Mouse (Mus musculus): ENCODE data around the gene Fam171b. TPM values are rescaled to one million over a fixed set of nuclear protein-coding genes. Genes with fewer than 3 reads are reported as not detected.

Fam171b gene
- polyA plus RNA-seq, 1 experiment, result 0.39 TPM

DNA sequence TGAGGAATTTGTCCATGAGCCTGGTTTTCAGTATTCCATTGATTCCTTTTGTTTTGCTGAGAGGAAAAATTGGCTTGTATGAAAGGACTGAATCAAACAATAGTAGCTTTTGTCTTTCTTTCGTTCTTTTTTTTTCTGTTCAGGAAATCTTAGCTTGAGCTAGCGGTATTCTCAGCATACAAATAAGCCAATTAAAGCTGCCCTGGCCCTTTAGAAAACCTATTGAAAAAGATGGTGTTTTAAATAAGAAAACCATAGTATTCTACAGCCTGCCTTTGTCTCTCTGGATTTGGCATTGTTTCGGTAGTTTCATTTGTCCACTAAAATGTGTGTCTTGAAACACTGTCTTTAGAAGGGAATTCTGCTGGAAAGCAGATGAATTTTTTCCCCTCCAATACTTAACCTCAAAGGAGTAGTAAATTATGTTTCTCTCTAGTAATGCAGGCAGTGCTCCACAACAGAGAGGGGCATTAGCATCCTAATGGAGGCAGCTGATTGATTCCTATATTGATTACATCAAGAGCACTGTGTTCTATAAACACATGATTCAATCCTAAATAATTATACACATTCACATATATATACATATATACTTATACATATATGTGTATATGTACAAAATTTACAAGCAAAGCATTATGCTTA lies 16.6 kb downstream of the Fam171b start:
- no peak overlapping the region for H3K4me3 ChIP-seq (ENCODE audit: low read depth, low read length)
- H3K27ac ChIP-seq (ENCODE audit: insufficient read depth, low read depth, low read length), result no peak overlapping the region
- no peaks in the 10 kb centered on the region for H3K27me3 ChIP-seq (ENCODE audit: control insufficient read depth, insufficient read depth, low read length)
- TF ChIP-seq CTCF (IDR thresholded peaks at IDR 0.05; ENCODE audit: extremely low read depth, insufficient read length, insufficient replicate concordance, low read depth, low read length) (no peak), POLR2A (IDR thresholded peaks at IDR 0.05; ENCODE audit: low read depth, low read length) (no peak)
- no peaks in the 10 kb centered on the region for H3K36me3 ChIP-seq (ENCODE audit: control insufficient read depth, insufficient read depth, low read length)
- WGBS, result 80% methylated on average over 3 of the region's 3 CpGs
- no peaks in the 10 kb centered on the region for H3K4me1 ChIP-seq (ENCODE audit: control insufficient read depth, insufficient read depth, insufficient read length, low read length)

GRCm38 (mm10) chr2:83832903-83833302 lies 20.5 kb downstream of the Fam171b start:
- Histone ChIP-seq H3K4me1 (ENCODE audit: control insufficient read depth, insufficient read depth, insufficient read length, low read length) (no peaks in the 10 kb centered on the region), H3K36me3 (ENCODE audit: control insufficient read depth, insufficient read depth, low read length) (no peaks in the 10 kb centered on the region), H3K27me3 (ENCODE audit: control insufficient read depth, insufficient read depth, low read length) (no peaks in the 10 kb centered on the region), H3K4me3 (ENCODE audit: low read depth, low read length) (no peak overlapping the region), H3K27ac (ENCODE audit: insufficient read depth, low read depth, low read length) (no peak overlapping the region)
- TF ChIP-seq POLR2A (IDR thresholded peaks at IDR 0.05; ENCODE audit: low read depth, low read length) (no peak), CTCF (IDR thresholded peaks at IDR 0.05; ENCODE audit: extremely low read depth, insufficient read length, insufficient replicate concordance, low read depth, low read length) (no peak)
- WGBS, result 71% methylated on average over 4 of the region's 4 CpGs

DNA sequence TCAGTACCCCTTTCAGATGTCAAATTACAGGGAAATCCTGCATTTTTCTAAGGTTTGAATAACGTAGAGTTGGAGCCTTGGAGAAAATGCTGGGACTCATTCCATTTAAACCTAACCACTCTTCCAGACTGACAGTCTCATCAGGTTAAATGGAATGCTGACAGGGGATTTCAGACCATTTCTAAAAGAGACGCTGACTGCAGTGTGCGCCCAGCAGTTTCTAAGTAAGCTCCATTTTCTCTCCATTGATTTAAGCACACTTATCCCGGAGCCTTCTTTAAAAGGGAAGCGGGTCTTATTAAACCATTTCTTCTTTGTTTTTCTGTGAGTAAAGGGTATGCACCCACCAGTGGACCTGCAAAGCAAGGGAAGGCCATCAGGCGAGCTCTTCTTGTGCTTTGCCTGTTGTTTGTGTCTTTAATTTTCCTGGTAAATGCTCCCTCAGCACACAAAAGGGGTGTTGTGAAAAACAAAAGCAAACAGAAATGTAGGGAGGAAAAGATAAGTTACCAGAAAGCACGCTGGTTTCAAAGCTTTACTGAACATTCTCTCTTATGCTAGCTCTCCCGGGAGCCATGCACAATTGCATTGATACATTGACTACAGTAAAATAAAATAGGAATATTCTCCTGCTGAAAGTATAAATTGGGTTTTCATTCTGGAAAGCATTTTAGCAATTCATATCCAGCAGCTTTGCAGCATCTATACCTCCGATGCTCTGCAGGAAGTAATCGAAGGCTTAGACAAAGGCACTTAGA lies 23.1 kb downstream of the Fam171b start:
- Histone ChIP-seq H3K27me3 (ENCODE audit: control insufficient read depth, insufficient read depth, low read length) (no peaks in the 10 kb centered on the region), H3K4me3 (ENCODE audit: low read depth, low read length) (no peak overlapping the region), H3K36me3 (ENCODE audit: control insufficient read depth, insufficient read depth, low read length) (no peaks in the 10 kb centered on the region), H3K27ac (ENCODE audit: insufficient read depth, low read depth, low read length) (no peak overlapping the region), H3K4me1 (ENCODE audit: control insufficient read depth, insufficient read depth, insufficient read length, low read length) (no peaks in the 10 kb centered on the region)
- TF ChIP-seq CTCF (IDR thresholded peaks at IDR 0.05; ENCODE audit: extremely low read depth, insufficient read length, insufficient replicate concordance, low read depth, low read length) (no peak), POLR2A (IDR thresholded peaks at IDR 0.05; ENCODE audit: low read depth, low read length) (no peak)
- WGBS, result 75% methylated on average over 10 of the region's 10 CpGs

- H3K4me1 ChIP-seq (ENCODE audit: control insufficient read depth, insufficient read depth, insufficient read length, low read length), result no peaks in the 10 kb centered on the region
- H3K36me3 ChIP-seq (ENCODE audit: control insufficient read depth, insufficient read depth, low read length), result no peaks in the 10 kb centered on the region
- no peaks in the 10 kb centered on the region for H3K27me3 ChIP-seq (ENCODE audit: control insufficient read depth, insufficient read depth, low read length)
- no peak overlapping the region for H3K4me3 ChIP-seq (ENCODE audit: low read depth, low read length)
- TF ChIP-seq POLR2A (IDR thresholded peaks at IDR 0.05; ENCODE audit: low read depth, low read length) (no peak), CTCF (IDR thresholded peaks at IDR 0.05; ENCODE audit: extremely low read depth, insufficient read length, insufficient replicate concordance, low read depth, low read length) (no peak)
- 76% methylated on average over 3 of the region's 3 CpGs for WGBS
- H3K27ac ChIP-seq (ENCODE audit: insufficient read depth, low read depth, low read length), result no peak overlapping the region
Measured at GRCm38 (mm10) chr2:83848495-83848894, 36.1 kb downstream of the Fam171b start.

DNA sequence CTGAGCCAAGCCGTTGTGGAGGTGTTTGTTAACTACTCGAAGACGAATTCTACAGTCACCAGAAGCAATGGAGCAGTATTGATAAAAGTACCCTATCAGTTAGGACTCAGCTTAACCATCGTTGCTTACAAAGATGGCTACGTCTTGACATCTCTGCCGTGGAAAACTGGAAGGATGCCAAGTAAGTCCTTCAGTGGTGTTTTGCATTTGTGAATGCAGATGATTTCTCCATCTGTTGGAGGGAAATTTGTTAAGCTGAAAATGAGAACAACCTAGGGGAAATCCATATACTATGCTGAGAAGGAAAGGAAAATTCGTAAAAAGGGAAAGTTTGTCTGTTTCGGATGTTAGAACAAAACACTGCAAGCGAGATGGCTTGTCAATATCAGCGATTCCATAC lies 41.0 kb downstream of the Fam171b start:
- no peak for TF ChIP-seq POLR2A (IDR thresholded peaks at IDR 0.05; ENCODE audit: low read depth, low read length)
- no peak for TF ChIP-seq CTCF (IDR thresholded peaks at IDR 0.05; ENCODE audit: extremely low read depth, insufficient read length, insufficient replicate concordance, low read depth, low read length)
- Histone ChIP-seq H3K4me1 (ENCODE audit: control insufficient read depth, insufficient read depth, insufficient read length, low read length) (no peaks in the 10 kb centered on the region), H3K27me3 (ENCODE audit: control insufficient read depth, insufficient read depth, low read length) (no peaks in the 10 kb centered on the region), H3K36me3 (ENCODE audit: control insufficient read depth, insufficient read depth, low read length) (no peaks in the 10 kb centered on the region), H3K27ac (ENCODE audit: insufficient read depth, low read depth, low read length) (no peak overlapping the region), H3K4me3 (ENCODE audit: low read depth, low read length) (no peak overlapping the region)
- WGBS, result 85% methylated on average over 10 of the region's 10 CpGs

GRCm38 (mm10) chr2:83856236-83856635 lies 43.8 kb downstream of the Fam171b start:
- H3K4me1 ChIP-seq (ENCODE audit: control insufficient read depth, insufficient read depth, insufficient read length, low read length), result no peaks in the 10 kb centered on the region
- WGBS, result 49% methylated on average over 4 of the region's 4 CpGs
- H3K27me3 ChIP-seq (ENCODE audit: control insufficient read depth, insufficient read depth, low read length), result no peaks in the 10 kb centered on the region
- H3K36me3 ChIP-seq (ENCODE audit: control insufficient read depth, insufficient read depth, low read length), result no peaks in the 10 kb centered on the region
- H3K4me3 ChIP-seq (ENCODE audit: low read depth, low read length), result no peak overlapping the region
- TF ChIP-seq POLR2A (IDR thresholded peaks at IDR 0.05; ENCODE audit: low read depth, low read length) (no peak), CTCF (IDR thresholded peaks at IDR 0.05; ENCODE audit: extremely low read depth, insufficient read length, insufficient replicate concordance, low read depth, low read length) (no peak)
- H3K27ac ChIP-seq (ENCODE audit: insufficient read depth, low read depth, low read length), result no peak overlapping the region

GRCm38 (mm10) chr2:83883850-83884420 lies 71.5 kb downstream of the Fam171b start:
- no peak overlapping the region for H3K4me3 ChIP-seq (ENCODE audit: low read depth, low read length)
- no peaks in the 10 kb centered on the region for H3K36me3 ChIP-seq (ENCODE audit: control insufficient read depth, insufficient read depth, low read length)
- TF ChIP-seq POLR2A (IDR thresholded peaks at IDR 0.05; ENCODE audit: low read depth, low read length) (no peak), CTCF (IDR thresholded peaks at IDR 0.05; ENCODE audit: extremely low read depth, insufficient read length, insufficient replicate concordance, low read depth, low read length) (no peak)
- no peaks in the 10 kb centered on the region for H3K4me1 ChIP-seq (ENCODE audit: control insufficient read depth, insufficient read depth, insufficient read length, low read length)
- 69% methylated on average over 6 of the region's 6 CpGs for WGBS
- H3K27me3 ChIP-seq (ENCODE audit: control insufficient read depth, insufficient read depth, low read length), result no peaks in the 10 kb centered on the region
- no peak overlapping the region for H3K27ac ChIP-seq (ENCODE audit: insufficient read depth, low read depth, low read length)
